Mouse (Mus musculus) kidney, embryonic 16.5 days (tissue): ENCODE measurements around the gene Smim4. TPM values are rescaled to one million over a fixed set of nuclear protein-coding genes. Genes with fewer than 3 reads are reported as not detected.

ENCODE experiments used
- ATAC-seq: fragments of 200-750 bp; cut with Nextera tagmentation; 2 replicates; pipeline ENCODE4 v1.8.0; 2017; ENCODE audit warnings: moderate TSS enrichment; ENCODE audit not compliant: low FRiP score, low TSS enrichment
- H3K27ac ChIP-seq: fragments of 300-500 bp; sonication (generic); 2 replicates; pipeline ENCODE4 v1.5.1; 2014; ENCODE audit warnings: low read length
- H3K27me3 ChIP-seq: fragments of 300-500 bp; sonication (generic); 2 replicates; pipeline ENCODE4 v1.6.1; 2014; ENCODE audit warnings: low read length, control low read depth, mixed read lengths; ENCODE audit not compliant: insufficient read depth
- H3K36me3 ChIP-seq: fragments of 300-500 bp; sonication (generic); 2 replicates; pipeline ENCODE4 v1.6.1; 2014; ENCODE audit warnings: low read length, control low read depth, mixed read lengths; ENCODE audit not compliant: insufficient read depth
- H3K4me1 ChIP-seq: fragments of 300-500 bp; sonication (generic); 2 replicates; pipeline ENCODE4 v1.6.1; 2014; ENCODE audit warnings: low read length, control low read depth, mixed read lengths; ENCODE audit not compliant: insufficient read depth
- H3K4me2 ChIP-seq: fragments of 300-500 bp; sonication (generic); replicated peaks from 2 replicates; pipeline ENCODE4 v1.6.1; 2014; ENCODE audit warnings: low read depth, low read length
- H3K4me3 ChIP-seq: fragments of 300-500 bp; sonication (generic); 2 replicates; pipeline ENCODE4 v1.5.1; 2014; ENCODE audit warnings: mild to moderate bottlenecking, low read length
- H3K9ac ChIP-seq: fragments of 300-500 bp; sonication (generic); replicated peaks from 2 replicates; pipeline ENCODE4 v1.6.1; 2014; ENCODE audit warnings: low read length
- H3K9me3 ChIP-seq: fragments of 300-500 bp; sonication (generic); 2 replicates; pipeline ENCODE4 v1.6.1; 2016; ENCODE audit warnings: low read length, control low read depth
- WGBS: fragments of 180-500 bp; shearing (Covaris S2); extraction: QIAGEN DNeasy Blood & Tissue Kit; methylation state at CpG from one replicate; pipeline ENCODE4 v1.1.7; 2014; 5-methylcytosine and 5-hydroxymethylcytosine counted together
- polyA plus RNA-seq: library from polyadenylated mRNA; unstranded; fragments of >200 nt; fragmentation: Nextera tagmentation; extraction: Ambion mirVana; gene quantifications from 2 replicates; pipeline ENCODE4 v1.2.1, GENCODE M21; 2015

Smim4 gene
- polyA plus RNA-seq, 1 experiment from 2014 or later: 105 TPM

DNA sequence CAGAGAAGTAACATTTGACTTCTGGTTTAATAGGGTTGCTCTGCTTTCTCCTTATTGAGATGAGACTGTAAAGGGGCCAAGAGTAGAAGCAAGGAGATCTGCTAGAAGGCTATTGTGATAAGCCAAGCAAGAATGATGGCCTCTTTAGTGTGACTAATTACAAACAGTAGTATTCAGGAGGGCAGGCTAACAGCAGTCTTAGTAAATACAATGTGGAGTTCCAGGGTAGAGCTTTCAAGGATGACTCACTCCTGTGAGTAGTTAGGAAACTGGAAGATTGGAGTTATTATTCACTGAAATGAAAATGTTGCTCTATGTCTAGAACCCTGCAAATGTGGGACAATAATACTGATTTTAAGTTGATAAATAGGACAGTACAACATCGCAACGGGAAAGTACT lies 40.2 kb downstream of the Smim4 start:
- 95% methylated on average over 2 of the region's 2 CpGs for WGBS
- Histone ChIP-seq H3K9ac (no peak overlapping the region), H3K27ac (no peak overlapping the region), H3K9me3 (no peaks in the 10 kb centered on the region), H3K27me3 (no peaks in the 10 kb centered on the region), H3K4me3 (no peak overlapping the region), H3K4me1 (no peaks in the 10 kb centered on the region), H3K36me3 (peaks cover 54% of the 10 kb centered on the region), H3K4me2 (no peak overlapping the region)
- ATAC-seq: no peak

DNA sequence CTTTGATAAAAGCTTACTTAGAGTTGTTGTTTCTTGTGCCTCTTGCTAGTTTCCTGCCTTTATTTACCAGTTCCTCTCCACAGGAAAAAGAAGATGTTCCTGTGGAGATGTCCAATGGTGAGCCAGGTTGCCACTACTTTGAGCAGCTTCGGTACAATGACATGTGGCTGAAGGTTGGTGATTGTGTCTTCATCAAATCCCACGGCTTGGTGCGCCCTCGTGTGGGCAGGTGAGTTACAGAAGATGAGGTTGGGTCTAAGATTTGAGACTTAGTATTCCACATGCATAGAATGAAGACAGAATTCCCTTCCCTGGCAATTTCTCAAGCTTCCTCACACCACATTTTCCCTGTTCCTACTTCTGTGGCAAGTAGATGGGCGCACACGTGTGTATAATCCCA lies 41.3 kb downstream of the Smim4 start:
- ATAC-seq: no peak
- Histone ChIP-seq H3K4me2 (no peak overlapping the region), H3K4me1 (no peaks in the 10 kb centered on the region), H3K4me3 (no peak overlapping the region), H3K36me3 (peaks cover 53% of the 10 kb centered on the region), H3K9ac (no peak overlapping the region), H3K27ac (no peak overlapping the region), H3K27me3 (no peaks in the 10 kb centered on the region), H3K9me3 (no peaks in the 10 kb centered on the region)
- 91% methylated on average over 6 of the region's 6 CpGs for WGBS

DNA sequence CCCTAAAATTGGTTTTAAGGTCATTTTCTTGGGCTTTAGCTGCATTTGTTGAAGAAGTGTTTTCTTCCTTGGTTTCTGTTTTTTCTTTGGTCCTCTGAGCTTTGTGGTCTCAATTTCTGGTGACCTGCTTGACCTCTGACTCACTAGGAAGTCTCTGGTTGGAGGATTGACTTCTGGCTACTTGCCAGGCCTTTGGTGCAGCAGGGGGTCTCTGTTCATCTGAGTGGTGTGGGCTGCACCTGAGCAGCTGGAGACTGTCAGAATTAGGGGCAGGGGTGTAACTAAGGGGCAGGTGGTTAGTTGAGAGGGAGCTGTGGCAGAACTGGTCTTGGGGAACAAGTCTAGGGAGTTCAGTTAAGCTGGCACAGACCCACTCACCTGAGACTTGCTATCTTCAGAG lies 47.6 kb downstream of the Smim4 start:
- Histone ChIP-seq H3K36me3 (peaks cover 41% of the 10 kb centered on the region), H3K4me1 (no peaks in the 10 kb centered on the region), H3K4me3 (no peak overlapping the region), H3K9me3 (0 out of 2 replicates have a peak, but pooled peaks cover 3% of the 10 kb centered on the region), H3K27ac (no peak overlapping the region), H3K4me2 (no peak overlapping the region), H3K27me3 (no peaks in the 10 kb centered on the region), H3K9ac (no peak overlapping the region)
- ATAC-seq: no peak

DNA sequence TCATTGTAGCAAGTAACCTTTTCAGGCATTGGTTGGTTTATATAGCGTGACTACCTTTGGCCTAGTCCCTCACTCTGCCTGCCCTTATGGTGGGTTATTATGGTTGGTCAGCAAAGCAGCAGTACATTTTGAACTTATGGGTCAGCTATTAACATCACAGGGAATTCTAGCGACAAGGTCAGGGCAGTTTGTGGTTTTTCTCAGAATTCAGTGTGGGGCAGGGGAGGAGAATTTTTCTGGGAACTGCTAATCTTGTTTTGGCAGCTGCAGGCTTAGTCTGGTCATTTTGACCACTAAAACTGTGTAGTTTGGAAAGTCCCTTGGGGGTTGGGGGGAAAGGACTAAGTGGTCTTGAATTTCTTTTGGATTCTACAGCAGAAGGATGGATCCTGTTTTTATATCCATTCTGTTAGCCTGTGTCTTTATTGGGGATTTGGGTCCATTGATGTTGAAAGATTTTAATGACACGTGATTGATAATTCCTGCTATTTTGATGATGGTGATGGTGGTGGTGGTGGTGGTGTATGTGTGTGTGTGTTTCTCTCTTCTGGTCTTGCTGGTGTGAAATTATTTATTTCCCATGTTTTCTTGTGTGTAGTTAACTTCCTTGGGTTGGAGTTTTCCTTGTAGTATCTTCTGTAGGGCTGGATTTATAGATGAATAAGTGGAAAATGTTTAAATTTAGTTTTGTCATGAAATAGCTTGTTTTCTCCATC lies 49.3 kb downstream of the Smim4 start:
- H3K27ac ChIP-seq: no peak overlapping the region
- WGBS: 94% methylated on average over 3 of the region's 3 CpGs
- no peak for ATAC-seq
- no peak overlapping the region for H3K4me2 ChIP-seq
- 0 out of 2 replicates have a peak, but pooled peaks cover 3% of the 10 kb centered on the region for H3K9me3 ChIP-seq
- peaks cover 43% of the 10 kb centered on the region for H3K36me3 ChIP-seq
- no peaks in the 10 kb centered on the region for H3K27me3 ChIP-seq
- no peak overlapping the region for H3K4me3 ChIP-seq
- no peak overlapping the region for H3K9ac ChIP-seq
- H3K4me1 ChIP-seq: no peaks in the 10 kb centered on the region

DNA sequence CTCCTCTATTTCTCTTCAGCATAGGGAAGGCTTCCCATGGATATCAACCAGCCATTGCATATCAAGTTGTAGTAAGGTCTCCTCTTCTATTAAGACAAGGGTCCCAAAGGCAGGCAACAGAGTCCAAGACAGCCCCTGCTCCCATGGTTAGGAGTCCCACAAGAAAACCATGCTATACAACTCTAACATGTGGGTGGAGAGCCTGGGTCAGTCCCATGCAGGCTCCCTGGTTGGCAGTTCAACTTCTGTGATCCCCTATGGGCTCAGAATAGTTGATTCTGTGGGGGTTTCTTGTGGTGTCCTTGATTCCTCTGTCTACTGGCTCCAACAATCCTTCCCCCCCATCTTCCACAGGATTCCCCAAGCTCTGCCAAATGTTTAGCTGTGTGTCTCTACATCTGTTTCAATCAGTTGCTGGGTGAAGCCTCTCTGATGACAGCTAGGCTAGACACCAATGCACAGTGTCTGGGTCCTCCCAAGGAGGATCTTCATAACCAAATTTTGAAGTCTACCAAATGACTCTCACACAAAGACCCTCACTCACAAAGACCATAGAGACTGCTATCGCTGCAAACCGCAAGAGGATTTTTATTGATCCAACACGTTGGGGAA lies 50.1 kb downstream of the Smim4 start:
- WGBS: 88% methylated on average over 3 of the region's 3 CpGs
- no peak overlapping the region for H3K4me3 ChIP-seq
- H3K36me3 ChIP-seq: peaks cover 50% of the 10 kb centered on the region
- H3K9me3 ChIP-seq: 0 out of 2 replicates have a peak, but pooled peaks cover 3% of the 10 kb centered on the region
- no peak overlapping the region for H3K27ac ChIP-seq
- H3K9ac ChIP-seq: no peak overlapping the region
- no peaks in the 10 kb centered on the region for H3K4me1 ChIP-seq
- H3K27me3 ChIP-seq: no peaks in the 10 kb centered on the region
- no peak for ATAC-seq
- H3K4me2 ChIP-seq: no peak overlapping the region

DNA sequence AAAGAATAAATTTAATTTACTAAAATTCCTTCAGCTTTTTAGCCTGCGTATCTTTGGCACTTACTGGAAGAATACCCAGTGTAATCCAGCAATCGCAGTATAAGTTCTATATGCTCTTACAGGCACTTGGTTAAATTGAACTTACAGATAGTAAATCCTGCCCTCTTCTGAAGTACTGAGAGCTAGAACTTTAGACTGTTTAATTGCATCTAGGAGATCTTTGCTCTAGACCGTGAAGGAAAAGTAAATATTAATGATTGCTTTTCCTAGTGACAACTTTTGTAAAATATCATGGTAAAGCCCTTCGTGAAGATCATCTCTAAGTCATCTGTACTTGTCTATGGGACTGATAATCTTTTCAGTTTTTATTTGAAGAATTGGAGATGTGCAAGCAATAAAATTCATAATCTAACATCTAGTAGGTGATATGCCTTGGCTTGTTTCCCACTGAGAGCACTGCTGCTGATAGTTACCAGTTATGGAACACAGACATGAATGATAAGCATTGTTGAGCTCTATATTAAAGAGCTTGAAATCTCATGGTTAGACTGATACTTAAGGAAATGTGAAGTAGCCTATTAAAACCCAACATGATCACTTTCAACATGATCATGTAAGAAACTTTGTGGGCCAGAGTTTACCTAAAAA lies 59.5 kb downstream of the Smim4 start:
- Histone ChIP-seq H3K4me2 (no peak overlapping the region), H3K4me3 (no peak overlapping the region), H3K27ac (no peak overlapping the region), H3K27me3 (no peaks in the 10 kb centered on the region), H3K4me1 (no peaks in the 10 kb centered on the region), H3K9ac (no peak overlapping the region), H3K36me3 (peaks cover 50% of the 10 kb centered on the region), H3K9me3 (no peaks in the 10 kb centered on the region)
- WGBS: 91% methylated on average over 4 of the region's 4 CpGs
- no peak for ATAC-seq

DNA sequence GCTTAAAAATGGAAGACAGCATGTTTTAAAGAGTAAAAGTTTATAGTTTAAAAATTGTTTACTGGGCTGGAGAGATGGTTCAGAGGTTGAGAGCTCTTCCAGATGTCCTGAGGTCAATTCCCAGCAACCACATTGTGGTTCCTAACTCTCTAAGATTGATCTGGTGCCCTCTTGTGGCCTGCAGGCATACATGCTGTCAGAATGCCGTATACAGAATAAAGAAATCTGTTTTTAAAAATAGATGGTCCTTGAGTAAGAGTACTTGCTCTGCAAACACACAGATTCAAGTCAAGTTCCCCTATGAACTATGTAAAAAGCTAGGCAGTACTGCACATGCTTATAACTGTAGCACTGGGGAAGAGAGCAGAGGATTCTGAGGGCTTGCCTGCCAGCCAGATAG lies 66.5 kb downstream of the Smim4 start:
- H3K9ac ChIP-seq: no peak overlapping the region
- no peak overlapping the region for H3K27ac ChIP-seq
- no peak overlapping the region for H3K4me2 ChIP-seq
- H3K27me3 ChIP-seq: no peaks in the 10 kb centered on the region
- no peaks in the 10 kb centered on the region for H3K9me3 ChIP-seq
- no peaks in the 10 kb centered on the region for H3K4me1 ChIP-seq
- H3K4me3 ChIP-seq: no peak overlapping the region
- peaks cover 47% of the 10 kb centered on the region for H3K36me3 ChIP-seq
- no peak for ATAC-seq
- 77% methylated on average over 1 of the region's 1 CpGs for WGBS

DNA sequence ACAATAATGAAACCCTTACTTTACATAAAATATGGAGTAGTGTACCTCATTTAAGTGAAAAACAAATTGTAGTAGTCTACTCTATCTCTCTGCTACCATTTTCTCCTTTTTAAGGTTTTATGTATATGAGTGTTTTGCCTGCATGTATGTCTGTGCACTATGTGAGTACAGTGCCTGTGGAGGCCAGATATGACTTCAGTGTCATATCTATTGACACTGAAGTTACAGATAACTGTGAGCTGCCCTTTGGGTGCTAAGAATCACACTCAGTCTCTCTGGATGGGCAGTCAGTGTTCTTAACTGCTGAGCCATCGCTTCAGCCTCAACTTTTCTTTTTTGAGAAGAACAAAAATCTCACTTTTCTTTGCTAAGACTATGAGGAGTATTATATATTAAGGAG lies 82.9 kb downstream of the Smim4 start:
- no peaks in the 10 kb centered on the region for H3K27me3 ChIP-seq
- H3K36me3 ChIP-seq: peaks cover 51% of the 10 kb centered on the region
- no peak overlapping the region for H3K4me2 ChIP-seq
- H3K9ac ChIP-seq: no peak overlapping the region
- no peaks in the 10 kb centered on the region for H3K4me1 ChIP-seq
- WGBS: 98% methylated on average over 1 of the region's 1 CpGs
- no peak overlapping the region for H3K27ac ChIP-seq
- no peak overlapping the region for H3K4me3 ChIP-seq
- ATAC-seq: no peak
- H3K9me3 ChIP-seq: no peaks in the 10 kb centered on the region

DNA sequence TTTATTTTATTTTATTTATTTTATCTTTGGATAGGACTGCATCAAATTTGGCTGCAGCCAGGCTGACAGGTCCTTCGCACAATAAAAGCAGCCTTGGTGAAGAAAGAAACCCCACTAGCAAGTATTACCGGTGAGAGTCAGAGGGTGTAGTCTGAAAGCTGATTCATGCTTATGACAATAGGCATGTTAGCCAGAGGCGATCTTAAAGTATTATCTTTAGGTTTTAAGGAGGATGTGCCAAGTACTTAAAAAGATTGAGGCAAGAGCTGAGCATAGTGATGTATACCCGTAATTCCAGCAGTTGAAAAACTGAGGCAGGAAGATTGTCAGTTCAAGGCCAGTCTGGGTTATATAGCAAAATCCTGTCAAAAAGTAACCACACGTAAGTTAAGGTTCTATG lies 83.5 kb downstream of the Smim4 start:
- Histone ChIP-seq H3K36me3 (peaks cover 46% of the 10 kb centered on the region), H3K27ac (no peak overlapping the region), H3K9ac (no peak overlapping the region), H3K9me3 (no peaks in the 10 kb centered on the region), H3K27me3 (no peaks in the 10 kb centered on the region), H3K4me2 (no peak overlapping the region), H3K4me3 (no peak overlapping the region), H3K4me1 (no peaks in the 10 kb centered on the region)
- no peak for ATAC-seq
- WGBS: 94% methylated on average over 5 of the region's 5 CpGs
